Mouse (Mus musculus) bone marrow macrophage, adult 2 months (primary cell): Measurements from ENCODE around the gene AU022252. TPM values are rescaled to one million over a fixed set of nuclear protein-coding genes. Genes with fewer than 3 reads are reported as not detected.
A peak's percentile ranks its signal among the peaks of the same experiment; 100 is the strongest.

Experiments used
- H3K27ac ChIP-seq: 2 replicates; pipeline ENCODE4 v1.5.1; 2012; ENCODE audit warnings: low read depth, low read length; ENCODE audit not compliant: insufficient read depth
- H3K4me1 ChIP-seq: 2 replicates; pipeline ENCODE4 v1.6.1; 2012; ENCODE audit warnings: low read length; ENCODE audit not compliant: control insufficient read depth, insufficient read depth
- H3K4me3 ChIP-seq: 2 replicates; pipeline ENCODE4 v1.5.1; 2012; ENCODE audit warnings: mild to moderate bottlenecking, low read length, moderate library complexity; ENCODE audit not compliant: insufficient read depth
- CTCF ChIP-seq: IDR thresholded peaks from 2 replicates; pipeline ENCODE4 v1.5.1; 2012; ENCODE audit warnings: low read depth, mild to moderate bottlenecking, low read length, moderate library complexity
- POLR2A ChIP-seq: IDR thresholded peaks from 2 replicates; pipeline ENCODE4 v1.6.1; 2012; ENCODE audit warnings: mild to moderate bottlenecking, low read depth, low read length, borderline replicate concordance
- polyA plus RNA-seq: library from polyadenylated mRNA; stranded (reverse); fragments of >200 nt; gene quantifications from 2 replicates; pipeline ENCODE4 v1.2.4, GENCODE M21; 2012; ENCODE audit not compliant: missing spikeins, insufficient read depth, insufficient read length

AU022252 gene
- polyA plus RNA-seq, 1 experiment, result 7.0 TPM

DNA sequence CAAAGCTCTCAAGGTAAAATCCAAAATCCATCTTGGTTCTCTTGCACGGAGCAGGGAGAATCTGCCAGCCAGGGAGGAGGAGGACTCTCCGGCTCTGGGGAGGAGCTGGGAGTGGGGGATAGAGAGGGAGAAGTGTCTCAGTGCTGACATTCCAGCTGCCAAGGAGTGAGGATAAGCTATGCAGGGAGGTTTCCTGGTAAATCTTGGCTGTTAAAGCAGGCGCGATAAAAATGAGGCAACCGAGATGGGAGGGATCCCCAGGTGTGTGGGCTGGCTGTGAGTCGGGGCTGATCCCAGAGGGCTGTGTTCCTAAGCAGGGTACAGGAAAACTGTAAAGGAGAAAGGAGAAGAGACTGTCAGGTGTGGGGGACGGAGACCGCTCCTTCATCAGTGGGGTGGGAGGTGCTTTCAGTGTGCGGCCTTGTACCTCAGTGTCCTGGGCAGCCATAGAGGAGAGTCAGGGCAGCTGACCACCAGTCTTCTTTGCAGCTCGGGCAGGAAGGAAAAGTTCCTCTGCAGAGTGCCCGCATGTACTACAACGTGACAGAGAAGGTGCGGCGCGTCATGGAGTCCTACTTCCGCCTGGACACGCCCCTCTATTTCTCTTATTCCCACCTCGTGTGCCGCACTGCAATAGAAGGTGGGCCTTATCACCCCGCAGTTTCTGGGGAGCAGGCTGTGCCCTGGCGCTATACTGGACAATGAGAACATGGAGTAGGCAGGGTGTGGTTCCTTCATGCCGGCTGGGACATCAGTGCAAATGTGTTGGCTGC, 12.1 kb upstream of the AU022252 start:
- no peak for TF ChIP-seq CTCF
- no peak for TF ChIP-seq POLR2A
- H3K4me1 ChIP-seq, result no peaks in the 10 kb centered on the region
- no peak overlapping the region for H3K4me3 ChIP-seq
- no peak overlapping the region for H3K27ac ChIP-seq

DNA sequence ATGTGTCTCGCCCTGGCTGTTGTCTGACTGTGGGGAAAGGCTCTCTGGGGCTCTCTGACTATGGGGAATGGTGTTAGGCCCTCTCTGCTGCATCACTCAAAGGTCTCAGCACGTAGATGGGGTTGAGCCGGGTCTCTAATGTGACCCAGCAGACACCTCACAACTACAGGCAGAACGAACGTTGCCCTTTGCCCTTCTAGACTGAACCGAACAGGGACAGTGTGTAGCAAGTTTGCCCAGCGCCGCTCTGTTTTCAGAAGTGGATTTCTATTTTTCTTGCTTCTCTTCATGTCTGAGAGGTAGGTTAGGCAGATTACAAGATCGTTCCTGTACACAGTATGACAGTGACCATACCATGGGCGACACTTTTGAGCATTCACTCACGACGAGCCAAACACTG, 10.1 kb upstream of the AU022252 start:
- H3K27ac ChIP-seq, result no peak overlapping the region
- H3K4me1 ChIP-seq, result peaks cover 2% of the 10 kb centered on the region
- H3K4me3 ChIP-seq, result no peak overlapping the region
- TF ChIP-seq CTCF (no peak), POLR2A (no peak)

DNA sequence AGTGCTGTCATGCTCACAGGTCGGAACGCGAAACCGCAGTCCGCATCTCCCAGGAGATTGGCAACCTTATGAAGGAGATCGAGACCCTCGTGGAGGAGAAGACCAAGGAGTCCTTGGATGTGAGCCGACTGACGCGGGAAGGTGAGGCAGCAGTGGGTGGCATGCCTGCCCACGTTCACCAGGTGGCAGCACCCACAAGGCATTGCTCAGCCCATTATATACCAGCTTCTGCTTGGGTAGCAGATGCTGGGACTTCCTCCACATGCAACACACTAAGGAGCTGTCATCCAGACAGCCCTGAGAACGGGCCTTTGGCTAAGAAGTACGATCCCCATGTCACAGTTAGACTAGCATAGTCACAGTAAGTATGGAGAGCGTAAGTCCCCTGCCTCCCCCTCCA, 9.2 kb upstream of the AU022252 start:
- Histone ChIP-seq H3K4me1 (peaks cover 2% of the 10 kb centered on the region), H3K27ac (no peak overlapping the region), H3K4me3 (no peak overlapping the region)
- TF ChIP-seq POLR2A (no peak), CTCF (0 out of 2 replicates have a peak, but pooled peaks have one; percentile 10)

DNA sequence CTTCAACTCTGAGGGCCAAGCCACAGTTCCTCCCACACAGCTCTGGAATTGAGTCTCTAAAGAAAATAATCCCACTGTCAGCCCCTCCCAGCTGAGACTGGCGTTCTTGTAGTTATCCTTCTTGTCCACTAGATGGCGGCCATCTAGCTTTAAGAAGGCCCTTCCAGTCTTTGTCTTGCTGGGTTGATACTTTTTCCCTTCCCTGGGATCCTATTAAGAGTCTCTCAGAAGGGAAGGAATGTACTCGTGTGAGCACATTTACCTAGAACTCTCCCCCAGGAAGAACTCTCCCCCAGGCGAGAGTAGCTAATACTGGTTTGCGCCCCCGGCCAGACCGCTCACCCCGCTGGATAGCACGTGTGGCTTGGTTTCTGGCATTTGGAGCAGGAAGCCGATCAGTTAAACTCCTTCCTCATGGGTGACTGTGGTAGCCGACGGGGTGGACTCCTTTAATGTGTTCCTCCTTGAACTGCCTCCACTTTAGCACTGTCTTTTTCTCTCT, 6.7 kb upstream of the AU022252 start:
- Histone ChIP-seq H3K4me3 (no peak overlapping the region), H3K4me1 (peaks cover 2% of the 10 kb centered on the region), H3K27ac (no peak overlapping the region)
- TF ChIP-seq CTCF, result no peak
- no peak for TF ChIP-seq POLR2A

DNA sequence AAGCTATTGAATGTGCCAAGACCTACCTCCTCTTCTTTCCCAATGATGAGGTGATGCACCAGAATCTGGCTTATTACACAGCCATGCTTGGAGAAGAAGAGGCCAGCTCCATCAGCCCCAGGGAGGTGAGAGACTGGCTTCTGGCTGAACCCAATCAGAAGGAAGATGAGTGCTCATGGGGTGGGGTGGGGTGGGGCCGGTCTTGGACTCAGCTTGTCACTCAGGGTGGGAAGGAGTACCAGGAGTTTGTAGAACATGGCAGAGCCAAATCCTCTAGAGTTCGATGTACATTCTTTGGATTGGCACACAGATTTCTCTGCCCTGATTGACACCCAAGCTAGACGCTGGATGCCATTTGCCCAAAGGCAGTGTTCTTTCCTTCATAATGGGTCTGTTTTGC, 6.1 kb upstream of the AU022252 start:
- TF ChIP-seq POLR2A (no peak), CTCF (0 out of 2 replicates have a peak, but pooled peaks have one; percentile 0)
- Histone ChIP-seq H3K27ac (no peak overlapping the region), H3K4me1 (peaks cover 5% of the 10 kb centered on the region), H3K4me3 (no peak overlapping the region)

DNA sequence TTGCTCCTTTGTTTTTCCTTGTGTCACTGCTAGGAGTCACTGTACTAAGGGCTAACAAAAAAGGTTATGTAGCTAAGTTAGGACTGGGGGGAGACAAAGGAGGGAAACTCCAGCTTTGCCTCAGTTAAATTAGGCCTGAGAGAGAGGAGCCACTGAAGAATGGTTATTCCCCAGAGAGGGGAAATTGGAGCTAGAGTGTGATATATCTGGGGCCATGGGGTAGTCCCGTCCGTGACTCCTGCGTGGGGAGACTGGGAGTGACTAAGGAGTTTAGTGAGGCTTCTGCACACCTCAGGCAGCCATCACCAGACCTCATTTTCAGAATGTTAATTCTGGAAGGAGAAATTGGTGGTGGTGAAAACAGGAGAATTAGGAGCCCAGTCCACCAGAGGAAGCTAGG, 1.8 kb upstream of the AU022252 start:
- Histone ChIP-seq H3K27ac (no peak overlapping the region), H3K4me1 (peaks cover 10% of the 10 kb centered on the region), H3K4me3 (no peak overlapping the region)
- no peak for TF ChIP-seq CTCF
- TF ChIP-seq POLR2A, result no peak

DNA sequence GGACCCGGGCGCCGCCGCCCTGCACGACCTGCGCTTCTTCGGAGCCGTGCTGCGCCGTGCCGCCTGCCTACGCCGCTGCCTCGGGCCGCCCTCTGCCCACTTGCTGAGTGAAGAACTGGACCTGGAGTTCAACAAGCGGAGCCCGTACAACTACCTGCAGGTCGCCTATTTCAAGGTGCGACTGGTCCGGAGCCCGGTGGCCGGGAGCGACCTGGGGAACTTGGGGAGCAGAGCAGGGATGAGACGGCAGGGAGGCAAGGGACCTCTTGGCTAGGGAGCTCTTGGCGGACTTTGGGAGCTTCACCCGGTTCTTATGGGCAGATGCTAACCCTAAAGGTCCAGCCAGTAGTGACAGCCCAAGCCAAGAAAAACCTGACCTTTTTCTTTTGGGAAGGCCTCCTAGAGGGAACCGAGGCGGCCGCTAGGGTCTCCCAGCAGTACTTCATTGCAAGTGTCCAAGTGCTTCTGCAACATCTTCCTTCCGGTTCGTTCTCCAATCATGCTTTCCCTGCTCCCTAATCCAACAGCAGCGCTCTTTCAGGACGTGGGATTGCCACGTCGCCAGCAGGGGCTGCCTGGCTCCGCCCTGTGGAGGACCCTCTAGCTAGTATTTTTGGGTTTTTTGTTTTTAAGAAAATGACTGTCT, 867 bp upstream of the AU022252 start:
- no peak for TF ChIP-seq POLR2A
- 0 out of 2 replicates have a peak, but pooled peaks have one; percentile 15 for TF ChIP-seq CTCF
- peak overlapping the region; percentile 82 for H3K4me3 ChIP-seq
- peaks cover 7% of the 10 kb centered on the region; the same call in 1 of the 2 replicates for H3K4me1 ChIP-seq
- no peak overlapping the region for H3K27ac ChIP-seq

DNA sequence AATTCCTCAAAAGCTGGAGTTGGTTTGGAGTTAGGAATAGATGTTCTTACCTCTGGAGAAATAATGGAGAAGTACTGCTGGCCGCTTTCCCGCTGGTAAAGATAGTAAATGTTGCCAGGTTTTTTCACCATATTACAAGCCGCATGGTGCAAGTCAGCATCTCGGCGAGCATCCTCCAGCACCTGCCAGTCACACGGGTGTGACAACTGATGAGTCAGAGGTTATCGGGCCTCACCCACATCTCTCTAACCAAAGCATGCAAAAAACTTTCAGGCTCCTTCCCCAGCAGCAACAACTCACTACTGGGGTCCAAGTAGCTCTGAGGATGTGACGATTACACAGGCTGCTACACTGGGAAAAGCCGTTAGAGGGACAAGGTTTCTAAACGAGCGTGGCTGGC, 5.8 kb downstream of the AU022252 start:
- Histone ChIP-seq H3K27ac (no peak overlapping the region), H3K4me1 (peaks cover 4% of the 10 kb centered on the region; the same call in 1 of the 2 replicates), H3K4me3 (no peak overlapping the region)
- no peak for TF ChIP-seq CTCF
- TF ChIP-seq POLR2A, result no peak

DNA sequence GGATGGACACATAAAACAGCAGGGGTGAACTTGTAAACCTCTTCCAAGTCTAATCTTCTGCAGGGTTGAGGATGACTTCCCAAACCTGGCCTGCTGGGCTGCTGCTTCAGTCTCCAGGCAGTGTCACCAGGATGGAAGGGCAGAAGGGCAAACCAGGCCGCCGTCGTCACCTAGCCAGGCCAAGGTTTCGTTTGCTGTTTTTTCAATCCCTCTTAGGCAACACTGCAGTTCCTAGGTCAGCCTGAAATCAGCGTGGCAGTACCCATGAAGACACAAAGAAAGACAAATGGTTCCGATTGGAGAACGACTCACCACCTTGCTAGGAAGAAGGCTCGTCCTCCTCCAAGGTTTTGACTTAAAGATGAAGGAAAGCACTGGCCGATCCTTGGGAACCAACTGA, 6.8 kb downstream of the AU022252 start:
- Histone ChIP-seq H3K4me3 (no peak overlapping the region), H3K4me1 (no peaks in the 10 kb centered on the region), H3K27ac (no peak overlapping the region)
- TF ChIP-seq POLR2A (no peak), CTCF (no peak)

DNA sequence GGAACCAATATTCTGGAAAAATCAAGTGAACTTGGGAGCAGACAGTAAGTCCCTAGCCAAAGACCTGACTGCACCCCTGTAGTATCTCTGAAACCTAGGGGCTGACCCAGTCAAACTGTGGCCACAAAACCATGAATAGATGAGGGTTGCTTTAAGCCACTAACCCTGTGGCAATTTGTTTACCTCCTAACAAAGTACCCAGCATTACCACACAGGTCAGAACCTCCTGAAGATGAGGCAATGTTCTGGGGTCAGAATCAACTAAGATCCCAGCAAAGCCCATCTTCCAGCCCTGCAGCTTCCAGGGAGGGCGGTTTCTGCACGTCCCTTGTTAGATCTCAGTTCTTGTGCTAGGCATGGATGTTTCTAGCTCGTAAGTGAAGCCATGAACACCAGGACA, 8.0 kb downstream of the AU022252 start:
- no peak overlapping the region for H3K27ac ChIP-seq

More for the DNA sequence above, 8.0 kb downstream of the AU022252 start:
- H3K4me3 ChIP-seq, result no peak overlapping the region
- H3K4me1 ChIP-seq, result no peaks in the 10 kb centered on the region
- no peak for TF ChIP-seq POLR2A
- no peak for TF ChIP-seq CTCF
